Mouse (Mus musculus) midbrain, embryonic 13.5 days (tissue): ENCODE results near the gene Ppp1r12a. TPM values are rescaled to one million over a fixed set of nuclear protein-coding genes. Genes with fewer than 3 reads are reported as not detected.

ENCODE experiments used
- ATAC-seq: fragments of 200-750 bp; cut with Nextera tagmentation; 2 replicates; pipeline ENCODE4 v1.8.0; 2017; ENCODE audit warnings: mild to moderate bottlenecking, moderate TSS enrichment, moderate library complexity
- H3K27ac ChIP-seq: fragments of 300-500 bp; sonication (generic); 2 replicates; pipeline ENCODE4 v1.5.1; 2015; ENCODE audit warnings: inconsistent platforms, mild to moderate bottlenecking, moderate library complexity
- H3K27me3 ChIP-seq: fragments of 300-500 bp; sonication (generic); 2 replicates; pipeline ENCODE4 v1.6.1; 2015; ENCODE audit warnings: mild to moderate bottlenecking, inconsistent platforms
- H3K36me3 ChIP-seq: fragments of 300-500 bp; sonication (generic); 2 replicates; pipeline ENCODE4 v1.6.1; 2015; ENCODE audit warnings: mild to moderate bottlenecking, inconsistent platforms
- H3K4me1 ChIP-seq: fragments of 300-500 bp; sonication (generic); replicated peaks from 2 replicates; pipeline ENCODE4 v1.6.1; 2015; ENCODE audit warnings: inconsistent platforms
- H3K4me2 ChIP-seq: fragments of 300-500 bp; sonication (generic); replicated peaks from 2 replicates; pipeline ENCODE4 v1.6.1; 2015; ENCODE audit warnings: moderate library complexity, mild to moderate bottlenecking, inconsistent platforms
- H3K4me3 ChIP-seq: fragments of 300-500 bp; sonication (generic); replicated peaks from 2 replicates; pipeline ENCODE4 v1.5.1; 2015; ENCODE audit warnings: mild to moderate bottlenecking, inconsistent platforms
- H3K9ac ChIP-seq: fragments of 300-500 bp; sonication (generic); replicated peaks from 2 replicates; pipeline ENCODE4 v1.6.1; 2015; ENCODE audit warnings: mild to moderate bottlenecking, inconsistent platforms
- H3K9me3 ChIP-seq: fragments of 300-500 bp; sonication (generic); 2 replicates; pipeline ENCODE4 v1.6.1; 2016; ENCODE audit warnings: mild to moderate bottlenecking, inconsistent platforms
- WGBS: fragments of 180-500 bp; shearing (Covaris S2); methylation state at CpG from one replicate; pipeline ENCODE4 v1.1.7; 2015; 5-methylcytosine and 5-hydroxymethylcytosine counted together
- polyA plus RNA-seq: library from polyadenylated mRNA; unstranded; fragments of >200 nt; fragmentation: Nextera tagmentation; extraction: Ambion mirVana; gene quantifications from 2 replicates; pipeline ENCODE4 v1.2.1, GENCODE M21; 2015

Gene Ppp1r12a
- 84.4 and 87.5 TPM in 2 replicates for polyA plus RNA-seq

GRCm38 (mm10) chr10:108161261-108162256, at the start of gene Ppp1r12a:
Gene Ppp1r12a (plus strand): TSS chr10:108162193.
- H3K27ac ChIP-seq: peak within 1 kb of the TSS; percentile 99
- WGBS: under 1% methylated on average over 76 of the region's 89 CpGs
- peak within 1 kb of the TSS; percentile 99 for H3K9ac ChIP-seq
- H3K4me2 ChIP-seq: peak within 1 kb of the TSS; percentile 75
- H3K4me3 ChIP-seq: peak within 1 kb of the TSS; percentile 99
- H3K4me1 ChIP-seq: peaks cover 31% of the 10 kb centered on the region
- no peaks in the 10 kb centered on the region for H3K9me3 ChIP-seq
- no peaks in the 10 kb centered on the region for H3K36me3 ChIP-seq
- H3K27me3 ChIP-seq: no peaks in the 10 kb centered on the region
- ATAC-seq: peak; percentile 98

DNA sequence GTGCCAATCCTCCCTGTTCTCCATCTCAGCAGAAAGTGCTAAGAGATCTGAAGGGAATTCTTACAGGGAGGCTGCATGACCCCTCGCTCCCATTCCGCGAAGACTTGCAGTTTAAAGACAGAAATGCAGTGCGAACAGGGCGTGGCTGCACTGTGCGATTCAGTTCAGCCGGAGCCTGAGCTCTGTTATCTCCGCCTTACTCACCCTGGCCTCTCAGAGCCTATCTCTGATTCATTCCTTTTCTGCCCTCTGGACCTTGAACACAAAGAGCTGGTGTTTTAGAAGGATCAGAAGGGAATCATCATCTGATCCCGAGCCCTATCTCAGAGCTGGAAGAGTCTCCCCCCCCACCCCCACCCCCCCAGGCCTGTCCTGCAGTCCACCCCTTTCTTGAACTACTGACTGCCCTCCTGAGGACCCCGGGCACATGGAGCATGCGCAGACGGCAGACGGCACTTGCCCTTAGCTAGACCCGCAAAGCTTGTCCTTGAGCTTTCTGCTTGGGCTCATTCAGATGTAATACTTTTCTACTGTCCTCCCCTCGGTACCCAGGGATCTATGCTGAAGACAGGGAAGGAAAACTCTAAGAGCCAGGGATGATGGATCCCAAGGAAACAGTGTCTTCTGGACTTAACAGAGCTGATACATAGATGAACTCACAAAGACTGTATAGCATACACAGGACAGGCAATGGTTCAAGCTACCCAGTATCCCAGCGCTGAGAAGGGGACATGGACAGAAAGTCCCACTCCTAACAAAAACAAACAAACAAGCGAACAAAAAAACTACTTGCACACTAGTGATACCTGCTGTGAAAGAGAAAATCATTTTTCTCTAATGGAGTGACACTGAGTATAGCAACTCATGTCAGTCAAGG, 48.4 kb upstream of the Ppp1r12a start:
- Histone ChIP-seq H3K4me3 (peak overlapping the region; percentile 22), H3K4me1 (no peaks in the 10 kb centered on the region), H3K27me3 (no peaks in the 10 kb centered on the region), H3K36me3 (no peaks in the 10 kb centered on the region), H3K9ac (no peak overlapping the region; the same call in 1 of the 2 replicates), H3K4me2 (peak overlapping the region; percentile 48), H3K27ac (no peak overlapping the region), H3K9me3 (no peaks in the 10 kb centered on the region)
- ATAC-seq: peak; percentile 72
- 53% methylated on average over 17 of the region's 17 CpGs for WGBS

DNA sequence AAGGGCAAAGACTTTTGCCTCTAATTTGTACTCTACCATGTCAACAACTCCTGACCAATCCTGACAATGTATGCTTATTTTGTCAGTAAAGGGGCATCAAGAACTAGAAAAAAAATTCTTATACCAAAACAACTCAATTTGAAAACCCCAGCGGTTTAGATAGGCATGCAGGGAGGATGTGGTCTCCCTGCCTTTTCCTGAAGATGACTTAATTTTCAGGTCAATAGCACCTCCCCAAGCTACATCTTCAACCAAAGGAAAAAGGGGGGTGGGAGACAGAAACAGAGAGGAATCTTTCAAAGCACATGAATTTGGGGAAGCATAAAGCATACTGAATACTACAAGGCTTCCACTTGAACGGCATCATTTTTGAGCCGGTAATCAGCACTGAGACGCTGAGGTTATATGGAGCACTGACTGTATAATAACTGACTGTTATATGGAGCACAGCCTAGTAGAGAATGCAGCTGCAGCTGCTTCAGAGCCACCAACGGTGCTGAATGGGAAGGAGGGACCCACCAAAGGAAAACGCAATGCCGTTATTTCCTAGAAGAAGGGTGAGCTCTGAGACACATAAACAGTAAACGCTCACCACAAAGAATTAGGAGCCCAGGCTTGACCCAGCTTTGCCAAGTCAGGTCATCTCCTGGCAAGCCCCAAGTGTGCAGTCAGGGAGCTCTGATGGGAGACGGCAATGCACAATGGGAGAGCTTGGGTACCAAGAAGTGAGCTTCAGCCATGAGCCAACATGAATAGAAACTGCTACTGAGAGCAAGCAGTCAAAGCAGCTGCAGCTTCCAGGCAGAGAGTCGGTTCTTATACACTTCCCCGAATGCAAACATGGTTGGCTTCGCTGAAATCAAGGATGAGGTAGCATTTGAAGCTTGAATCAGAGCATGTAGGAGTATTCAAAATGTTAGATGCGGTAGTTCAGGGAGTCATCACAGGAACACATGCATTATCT, 43.5 kb upstream of the Ppp1r12a start:
- Histone ChIP-seq H3K4me2 (no peak overlapping the region), H3K4me1 (no peaks in the 10 kb centered on the region), H3K9me3 (no peaks in the 10 kb centered on the region), H3K27ac (no peak overlapping the region), H3K9ac (no peak overlapping the region), H3K36me3 (no peaks in the 10 kb centered on the region), H3K27me3 (no peaks in the 10 kb centered on the region), H3K4me3 (no peak overlapping the region)
- ATAC-seq: no peak
- 84% methylated on average over 13 of the region's 13 CpGs for WGBS

- Histone ChIP-seq H3K4me2 (no peak overlapping the region), H3K4me1 (no peaks in the 10 kb centered on the region), H3K27ac (no peak overlapping the region), H3K9me3 (no peaks in the 10 kb centered on the region), H3K36me3 (no peaks in the 10 kb centered on the region), H3K27me3 (no peaks in the 10 kb centered on the region), H3K4me3 (no peak overlapping the region), H3K9ac (no peak overlapping the region)
- WGBS: 67% methylated on average over 1 of the region's 1 CpGs
- ATAC-seq: no peak
Observed at GRCm38 (mm10) chr10:108119416-108119815, 42.6 kb upstream of the Ppp1r12a start.

GRCm38 (mm10) chr10:108124934-108125599, 36.9 kb upstream of the Ppp1r12a start:
- H3K27ac ChIP-seq: no peak overlapping the region
- H3K9ac ChIP-seq: no peak overlapping the region
- no peaks in the 10 kb centered on the region for H3K4me1 ChIP-seq
- no peak for ATAC-seq
- no peaks in the 10 kb centered on the region for H3K9me3 ChIP-seq
- H3K27me3 ChIP-seq: no peaks in the 10 kb centered on the region
- no peak overlapping the region for H3K4me3 ChIP-seq
- H3K36me3 ChIP-seq: no peaks in the 10 kb centered on the region
- H3K4me2 ChIP-seq: no peak overlapping the region
- 92% methylated on average over 3 of the region's 3 CpGs for WGBS

- H3K4me1 ChIP-seq: peaks cover 4% of the 10 kb centered on the region; the same call in 1 of the 2 replicates
- no peaks in the 10 kb centered on the region for H3K27me3 ChIP-seq
- H3K9ac ChIP-seq: no peak overlapping the region
- H3K4me3 ChIP-seq: no peak overlapping the region
- ATAC-seq: no peak
- WGBS: 95% methylated on average over 3 of the region's 3 CpGs
- H3K9me3 ChIP-seq: no peaks in the 10 kb centered on the region
- H3K4me2 ChIP-seq: no peak overlapping the region
- H3K27ac ChIP-seq: no peak overlapping the region
- no peaks in the 10 kb centered on the region for H3K36me3 ChIP-seq
Observed at GRCm38 (mm10) chr10:108129167-108129566, 32.8 kb upstream of the Ppp1r12a start.

DNA sequence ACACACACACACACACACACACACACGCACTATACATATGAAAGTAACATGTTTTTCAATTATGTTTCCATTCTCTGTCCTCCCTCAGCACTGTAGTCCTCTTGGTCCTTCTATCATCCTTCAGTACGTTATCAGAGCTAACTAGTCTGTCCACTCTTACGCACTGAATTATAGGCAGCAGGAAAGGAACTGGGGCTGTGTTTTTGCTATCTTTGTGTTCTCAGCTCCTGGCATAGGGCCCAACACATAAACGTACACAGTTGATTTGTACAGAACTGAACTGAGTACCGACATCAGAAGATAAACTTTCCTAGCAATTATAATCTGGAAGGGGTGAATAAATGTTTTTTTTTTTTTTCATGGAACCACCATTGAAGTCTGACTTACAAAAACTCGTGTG, 30.1 kb upstream of the Ppp1r12a start:
- no peak for ATAC-seq
- WGBS: 90% methylated on average over 6 of the region's 6 CpGs
- Histone ChIP-seq H3K9me3 (no peaks in the 10 kb centered on the region), H3K27me3 (no peaks in the 10 kb centered on the region), H3K4me1 (peaks cover 4% of the 10 kb centered on the region; the same call in 1 of the 2 replicates), H3K4me2 (no peak overlapping the region), H3K4me3 (no peak overlapping the region), H3K9ac (no peak overlapping the region), H3K27ac (no peak overlapping the region), H3K36me3 (no peaks in the 10 kb centered on the region)

DNA sequence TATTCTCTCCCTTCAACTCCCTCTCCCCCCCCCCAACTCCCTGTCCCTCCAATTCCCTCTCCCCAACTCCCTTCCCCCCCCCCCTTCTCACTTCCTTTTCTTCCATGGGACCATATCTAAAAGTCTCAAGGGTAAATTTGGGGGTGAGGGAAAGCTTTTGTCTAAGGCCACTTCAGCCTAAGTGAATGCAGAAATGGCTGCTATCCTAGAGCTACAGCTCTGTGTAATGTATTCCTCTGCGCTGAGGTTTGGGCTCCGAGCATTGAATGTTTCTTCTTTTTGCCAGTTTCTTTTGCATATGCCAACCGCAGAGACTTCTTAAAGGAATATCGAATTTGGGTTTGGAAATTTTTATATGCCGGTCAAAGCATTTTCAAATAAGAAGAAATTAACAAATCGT, 28.7 kb upstream of the Ppp1r12a start:
- 85% methylated on average over 6 of the region's 6 CpGs for WGBS

GRCm38 (mm10) chr10:108133745-108134144, 28.2 kb upstream of the Ppp1r12a start:
- no peaks in the 10 kb centered on the region for H3K9me3 ChIP-seq
- H3K27ac ChIP-seq: 0 out of 2 replicates have a peak overlapping the region, but pooled peaks have one; percentile 16
- H3K27me3 ChIP-seq: no peaks in the 10 kb centered on the region
- WGBS: 40% methylated on average over 5 of the region's 5 CpGs
- peaks cover 4% of the 10 kb centered on the region; the same call in 1 of the 2 replicates for H3K4me1 ChIP-seq
- no peak overlapping the region for H3K4me3 ChIP-seq
- no peak overlapping the region for H3K9ac ChIP-seq
- no peak overlapping the region for H3K4me2 ChIP-seq
- ATAC-seq: peak; percentile 87
- no peaks in the 10 kb centered on the region for H3K36me3 ChIP-seq

More for the DNA sequence above, 28.7 kb upstream of the Ppp1r12a start:
- no peaks in the 10 kb centered on the region for H3K36me3 ChIP-seq
- H3K27me3 ChIP-seq: no peaks in the 10 kb centered on the region
- no peak overlapping the region for H3K4me3 ChIP-seq
- H3K27ac ChIP-seq: peak overlapping the region; percentile 19; the same call in 1 of the 2 replicates
- peak; percentile 83 for ATAC-seq
- H3K4me2 ChIP-seq: no peak overlapping the region
- H3K9ac ChIP-seq: no peak overlapping the region
- H3K4me1 ChIP-seq: peaks cover 4% of the 10 kb centered on the region; the same call in 1 of the 2 replicates
- no peaks in the 10 kb centered on the region for H3K9me3 ChIP-seq

GRCm38 (mm10) chr10:108138347-108138746, 23.6 kb upstream of the Ppp1r12a start:
- Histone ChIP-seq H3K4me2 (no peak overlapping the region), H3K36me3 (no peaks in the 10 kb centered on the region), H3K9ac (no peak overlapping the region), H3K4me1 (0 out of 2 replicates have a peak, but pooled peaks cover 4% of the 10 kb centered on the region), H3K27ac (no peak overlapping the region), H3K27me3 (no peaks in the 10 kb centered on the region), H3K4me3 (no peak overlapping the region), H3K9me3 (no peaks in the 10 kb centered on the region)
- no peak for ATAC-seq
- 86% methylated on average over 5 of the region's 5 CpGs for WGBS
